Mouse (Mus musculus) cortical plate, adult 2 months (tissue): ENCODE results near the gene 9430015G10Rik.

Source experiments
- CTCF ChIP-seq: fragments of 200-500 bp; IDR thresholded peaks from 2 replicates; pipeline ENCODE4 v1.5.1; 2011; ENCODE audit warnings: mild to moderate bottlenecking, control low read depth, low read length; ENCODE audit not compliant: insufficient read depth; ENCODE audit errors: extremely low read depth
- POLR2A ChIP-seq: fragments of 200-500 bp; IDR thresholded peaks from 2 replicates; pipeline ENCODE4 v1.6.1; 2011; ENCODE audit warnings: mild to moderate bottlenecking, low read length, control low read depth; ENCODE audit not compliant: insufficient read depth; ENCODE audit errors: extremely low read depth

DNA sequence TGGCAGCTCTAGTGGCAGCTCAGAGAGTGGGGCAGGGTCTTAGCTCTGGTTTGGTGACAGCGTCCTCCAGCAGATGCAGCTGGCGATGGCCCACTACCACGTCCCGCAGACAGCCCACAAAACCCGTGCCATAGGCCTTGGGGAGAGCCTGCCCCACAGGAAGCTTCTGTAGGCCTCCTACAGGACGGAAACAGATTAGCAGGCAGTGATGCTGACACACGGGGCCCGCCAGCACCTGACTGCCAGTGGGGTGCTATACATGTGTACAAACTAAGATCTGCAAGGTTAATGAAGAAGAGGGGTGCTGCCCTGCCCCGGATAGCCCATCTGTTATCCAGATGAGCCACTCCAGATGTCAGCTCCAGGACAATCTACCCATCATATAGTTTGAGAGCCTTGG, 56.7 kb downstream of the 9430015G10Rik start:
- no peak for TF ChIP-seq POLR2A
- no peak for TF ChIP-seq CTCF
